Mouse (Mus musculus): ENCODE measurements at regions not wholly inside any gene's neighbourhood (a gene's known extent, or its start where the extent isn't known, plus 50 kb on each side); places are given as distances from the start of the nearest gene placed in this dataset.

DNA sequence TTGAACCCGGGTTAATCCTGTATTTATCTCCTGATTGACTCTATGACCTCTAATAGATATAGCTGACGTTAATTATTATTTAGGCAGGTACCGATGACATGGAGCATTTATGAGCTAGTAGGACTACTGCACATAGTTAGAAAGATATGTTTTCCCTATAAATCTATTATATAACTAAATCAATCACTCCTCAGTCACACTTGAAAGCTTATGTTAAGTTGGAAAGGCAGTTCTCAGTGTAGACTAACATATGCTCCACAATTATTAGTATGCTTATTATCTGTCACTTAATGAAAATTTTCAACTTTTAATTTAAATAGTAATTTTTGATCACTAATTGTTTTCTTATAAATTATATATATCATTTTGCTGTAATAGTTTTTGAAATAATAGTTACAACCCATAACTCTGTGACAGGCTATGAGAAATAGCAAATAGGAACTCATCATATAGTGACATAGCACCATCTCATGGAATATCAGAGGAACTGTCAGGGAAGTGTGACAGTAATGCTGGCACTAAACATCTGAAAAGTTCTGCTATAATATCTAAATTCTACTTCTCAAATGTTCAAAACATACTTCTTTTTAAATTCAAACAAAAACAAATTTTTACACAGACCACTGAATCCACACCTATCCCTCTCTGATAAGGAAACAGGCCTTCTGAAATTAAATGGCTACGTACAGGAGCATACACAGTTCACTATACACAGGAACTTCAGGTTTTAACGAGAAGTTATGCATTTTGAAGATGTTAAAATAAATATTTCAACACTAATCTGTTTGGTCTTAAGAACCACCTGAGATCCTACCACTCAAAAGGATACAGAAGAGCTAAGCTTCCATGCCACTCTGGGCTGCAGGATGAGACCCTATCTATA, 75.3 kb upstream of the Map2 start:
- no peak for DNase-seq

DNA sequence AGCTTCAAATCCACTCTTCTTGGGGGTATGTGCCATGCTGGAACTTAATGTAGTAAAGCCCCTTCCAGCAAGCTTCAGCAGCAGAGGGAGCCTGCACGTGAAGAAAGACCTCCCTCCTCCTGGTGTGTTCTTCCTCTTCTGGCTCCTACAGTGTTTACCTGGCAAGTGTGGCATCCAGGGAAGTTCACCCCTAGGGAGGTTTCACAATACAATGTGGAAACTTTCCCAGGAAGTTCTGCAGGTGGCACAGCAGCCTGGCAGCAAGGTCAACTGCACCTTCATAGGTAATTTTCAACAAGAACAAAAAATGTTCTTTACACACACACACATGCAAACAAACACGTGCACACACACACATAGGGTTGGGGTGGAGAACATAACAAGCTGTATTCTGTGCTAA, 73.7 kb upstream of the Map2 start:
- DNase-seq: peak; percentile 4 to 33

GRCm38 (mm10) chr1:66104493-66104892, 70.6 kb upstream of the Map2 start:
- DNase-seq: peak in 1 of 2 experiments; percentile 4

- DNase-seq: no peak
These were observed 69.9 kb upstream of the Map2 start for GRCm38 (mm10) chr1:66105206-66105605.

DNA sequence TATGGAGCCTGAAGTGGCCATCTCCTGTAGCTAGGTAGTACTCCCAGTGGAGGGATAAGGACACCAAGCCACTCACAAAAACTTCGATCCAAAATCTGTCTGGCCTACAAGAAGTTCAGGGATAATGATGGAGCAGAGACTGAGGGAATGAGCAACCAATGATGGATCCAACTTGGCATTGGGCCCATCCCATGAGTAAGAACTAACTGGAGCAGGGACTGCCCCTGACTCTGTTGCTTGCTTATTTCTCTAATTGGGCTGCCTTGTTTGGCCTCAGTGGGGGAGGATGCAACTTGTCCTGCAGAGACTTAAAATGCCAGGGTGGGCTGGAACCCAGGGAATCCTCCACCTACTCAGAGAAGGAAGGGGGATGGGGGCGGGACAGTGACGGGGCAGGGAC, 67.0 kb upstream of the Map2 start:
- no peak for DNase-seq

DNA sequence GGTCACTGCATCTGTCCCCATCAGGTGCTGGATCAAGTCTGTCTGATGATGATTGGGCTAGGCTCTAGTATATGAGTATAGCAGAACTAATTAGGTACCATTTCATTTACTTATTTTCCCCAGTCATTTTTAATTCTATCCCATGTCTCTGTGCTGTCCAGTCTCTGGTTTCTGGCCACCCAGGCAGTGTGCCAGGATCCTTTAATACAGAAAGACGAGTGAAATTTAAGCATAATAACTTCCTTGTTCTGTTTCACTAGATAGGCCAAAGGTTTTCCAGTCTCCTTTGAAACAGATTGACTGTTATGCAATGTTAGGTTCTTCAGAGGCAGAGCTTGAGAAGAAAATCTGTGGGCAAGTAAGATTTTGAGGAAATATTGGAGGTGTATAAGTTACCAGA, 61.2 kb upstream of the Map2 start:
- DNase-seq: peak; percentile 32 to 66

GRCm38 (mm10) chr1:66115330-66115729, 59.7 kb upstream of the Map2 start:
- DNase-seq: peak; percentile 4 to 24
